Mouse (Mus musculus): ENCODE data around the gene Odf3b.

Odf3b gene

DNA sequence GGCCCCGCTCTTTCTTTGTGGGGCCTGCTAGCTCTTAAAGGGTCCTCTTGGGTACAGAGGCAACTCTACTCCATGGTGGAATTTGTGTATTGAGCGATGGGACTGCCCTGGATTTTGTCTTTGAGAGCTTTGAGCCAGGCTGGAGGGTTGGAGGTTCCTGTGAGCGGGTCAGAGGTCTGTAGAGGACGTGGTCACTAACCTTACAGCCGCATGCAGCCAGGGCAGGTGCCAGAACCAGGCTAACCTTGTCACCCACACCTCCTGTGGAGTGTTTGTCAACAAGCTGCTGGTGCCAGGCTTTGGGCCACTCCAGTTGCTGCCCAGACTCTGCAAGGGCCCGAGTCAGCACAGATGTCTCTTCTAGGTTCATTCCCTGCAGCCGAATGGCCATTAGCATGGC lies 3.0 kb downstream of the Odf3b start:
- no peak for DNase-seq (ENCODE audit: extremely low read depth, low read depth, low spot score)

- DNase-seq (ENCODE audit: extremely low read depth, low read depth, low spot score), result no peak
These were observed 4.1 kb downstream of the Odf3b start for GRCm38 (mm10) chr15:89374801-89375534.

DNA sequence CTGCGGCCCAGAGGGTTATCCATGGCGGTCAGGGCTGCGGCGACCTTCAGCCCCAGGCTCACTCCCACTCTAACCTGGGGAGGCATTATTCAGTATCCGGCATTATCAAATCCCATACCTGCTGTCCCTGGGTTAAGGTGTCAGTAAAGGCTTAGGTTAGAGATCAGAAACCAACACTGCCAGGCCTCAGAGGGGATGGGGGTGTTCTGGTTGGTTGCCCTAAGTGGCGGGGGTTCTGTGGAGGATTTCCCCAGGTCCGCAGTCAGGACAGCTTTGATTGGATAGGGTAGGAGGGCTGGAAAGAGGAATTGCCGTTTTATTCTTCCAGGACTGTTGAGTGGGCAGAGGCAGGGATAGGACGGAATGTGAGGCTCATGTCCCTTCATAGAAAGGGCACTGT lies 4.7 kb downstream of the Odf3b start:
- no peak for DNase-seq (ENCODE audit: extremely low read depth, low read depth, low spot score)

GRCm38 (mm10) chr15:89373762-89374248 lies 5.3 kb downstream of the Odf3b start, which contains the start of gene Sco2:
Gene Sco2 (minus strand): TSS chr15:89373846.
- no peak for DNase-seq (ENCODE audit: extremely low read depth, low read depth, low spot score)

DNA sequence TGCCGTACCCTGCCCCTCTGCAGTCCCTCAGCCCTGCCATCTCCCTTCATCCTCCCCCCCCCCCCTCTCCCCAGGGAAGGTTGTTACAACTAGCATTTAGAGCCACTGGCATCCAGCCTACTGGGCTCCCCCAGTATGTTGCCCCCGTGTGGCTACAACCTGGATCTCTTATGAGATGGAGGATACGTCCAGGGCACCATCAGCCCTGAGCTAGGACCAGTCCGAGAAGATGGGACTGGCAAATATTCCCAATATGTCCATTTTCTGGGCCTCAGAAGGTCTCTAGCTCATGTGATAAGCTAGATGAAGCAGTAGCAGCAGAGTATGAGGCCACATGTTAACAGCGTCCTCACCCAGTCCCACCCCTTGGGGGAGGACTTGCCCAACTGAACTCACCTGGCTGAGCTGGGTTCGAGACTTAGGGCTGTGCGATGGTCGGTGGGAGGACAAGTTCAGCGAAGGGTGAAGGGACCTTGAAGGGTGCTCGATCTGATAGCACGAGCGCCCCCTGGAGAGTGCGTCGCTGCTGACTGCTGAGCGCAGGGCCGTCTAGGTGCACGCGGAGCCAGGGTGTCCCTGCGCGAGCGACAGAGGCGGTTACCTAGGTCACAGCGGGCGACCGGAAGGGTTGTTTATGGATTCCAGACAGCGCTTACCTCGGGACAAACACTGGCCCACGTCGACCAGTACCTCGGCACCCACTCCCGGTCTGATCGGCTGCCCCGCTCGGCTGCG lies 5.9 kb downstream of the Odf3b start:
- no peak for DNase-seq (ENCODE audit: extremely low read depth, low read depth, low spot score)

DNA sequence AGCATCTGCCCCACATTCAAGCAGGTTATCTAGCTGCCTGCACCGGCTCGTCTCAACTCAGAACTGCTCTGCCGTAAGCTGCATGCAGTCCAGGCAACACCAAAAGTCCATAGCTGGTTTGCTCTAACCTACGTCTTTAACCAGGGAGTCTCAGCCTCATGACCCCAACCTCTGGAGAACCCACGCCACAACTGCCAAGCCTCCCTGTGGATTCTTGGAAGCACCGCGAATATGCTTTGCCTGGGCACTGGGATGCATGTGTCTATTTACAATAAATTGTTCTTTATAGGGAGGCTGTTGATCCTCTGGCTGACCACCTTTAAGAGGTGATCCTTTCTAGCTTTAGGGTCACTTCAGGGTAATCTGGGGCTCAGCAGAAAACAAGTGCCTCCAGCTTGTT lies 6.5 kb downstream of the Odf3b start:
- no peak for DNase-seq (ENCODE audit: extremely low read depth, low read depth, low spot score)

DNA sequence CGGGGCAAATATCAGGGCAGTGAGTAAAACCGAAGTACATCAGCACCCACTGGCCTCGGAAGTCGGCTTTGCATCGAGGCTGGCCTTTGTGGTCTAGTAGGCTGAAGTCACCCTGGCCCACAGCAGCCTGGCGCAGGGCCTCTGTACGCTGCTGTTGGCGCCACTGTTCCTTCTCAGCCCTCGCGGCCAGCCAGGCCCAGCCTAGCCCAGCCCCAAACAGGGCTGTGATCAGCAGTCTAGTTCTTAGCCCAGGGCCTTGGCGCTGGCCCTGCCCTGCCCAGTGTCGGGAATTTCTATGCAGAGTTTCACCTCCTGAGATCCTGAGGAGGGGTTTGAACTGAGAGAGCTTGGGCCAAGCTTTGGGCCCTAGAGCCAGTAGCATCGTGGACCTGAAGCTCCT lies 7.0 kb downstream of the Odf3b start:
- DNase-seq (ENCODE audit: extremely low read depth, low read depth, low spot score), result no peak

GRCm38 (mm10) chr15:89365141-89365551 lies 13.9 kb downstream of the Odf3b start:
- no peak for DNase-seq (ENCODE audit: extremely low read depth, low read depth, low spot score)

GRCm38 (mm10) chr15:89363051-89363450 lies 16.0 kb downstream of the Odf3b start:
- peak; percentile 95 for DNase-seq (ENCODE audit: extremely low read depth, low read depth, low spot score)

DNA sequence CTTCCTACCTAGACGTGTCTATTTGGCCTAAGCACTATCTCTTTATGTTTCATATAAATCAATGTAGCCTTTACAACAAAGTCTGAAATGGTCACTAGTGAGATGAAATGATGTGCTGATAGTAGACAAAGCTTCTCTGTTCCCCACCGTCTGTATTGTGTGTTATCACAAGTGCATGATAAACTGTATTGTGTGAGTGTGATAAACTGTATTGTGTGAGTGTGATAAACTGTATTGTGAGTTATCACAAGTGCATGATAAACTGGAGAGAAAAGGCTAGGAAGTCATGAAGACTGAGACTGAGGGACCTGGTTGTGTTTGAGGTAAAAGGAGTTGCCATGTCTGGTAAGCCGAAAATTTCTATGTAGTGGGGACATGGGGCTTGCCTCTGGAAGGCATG lies 20.3 kb downstream of the Odf3b start:
- no peak for DNase-seq (ENCODE audit: extremely low read depth, low read depth, low spot score)

DNA sequence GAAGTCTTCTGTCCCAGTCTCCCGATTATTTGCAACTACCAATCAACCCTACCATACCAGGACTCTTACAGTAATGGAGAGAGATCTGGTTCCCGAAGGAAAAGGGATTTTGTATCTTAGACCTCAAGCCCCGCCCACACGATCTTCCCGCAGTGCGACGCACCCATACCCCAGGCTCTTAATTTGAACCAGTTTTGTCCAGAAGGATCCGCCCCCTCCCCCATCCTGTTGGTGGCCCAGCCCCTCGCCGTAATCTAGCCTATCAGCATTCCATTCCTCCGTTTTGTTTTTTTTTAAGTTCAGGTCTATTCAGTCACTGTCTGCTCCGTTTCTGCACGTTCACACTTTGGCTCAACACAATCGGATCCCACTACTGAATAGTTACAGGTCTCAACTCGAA lies 22.7 kb downstream of the Odf3b start:
- no peak for DNase-seq (ENCODE audit: extremely low read depth, low read depth, low spot score)

DNA sequence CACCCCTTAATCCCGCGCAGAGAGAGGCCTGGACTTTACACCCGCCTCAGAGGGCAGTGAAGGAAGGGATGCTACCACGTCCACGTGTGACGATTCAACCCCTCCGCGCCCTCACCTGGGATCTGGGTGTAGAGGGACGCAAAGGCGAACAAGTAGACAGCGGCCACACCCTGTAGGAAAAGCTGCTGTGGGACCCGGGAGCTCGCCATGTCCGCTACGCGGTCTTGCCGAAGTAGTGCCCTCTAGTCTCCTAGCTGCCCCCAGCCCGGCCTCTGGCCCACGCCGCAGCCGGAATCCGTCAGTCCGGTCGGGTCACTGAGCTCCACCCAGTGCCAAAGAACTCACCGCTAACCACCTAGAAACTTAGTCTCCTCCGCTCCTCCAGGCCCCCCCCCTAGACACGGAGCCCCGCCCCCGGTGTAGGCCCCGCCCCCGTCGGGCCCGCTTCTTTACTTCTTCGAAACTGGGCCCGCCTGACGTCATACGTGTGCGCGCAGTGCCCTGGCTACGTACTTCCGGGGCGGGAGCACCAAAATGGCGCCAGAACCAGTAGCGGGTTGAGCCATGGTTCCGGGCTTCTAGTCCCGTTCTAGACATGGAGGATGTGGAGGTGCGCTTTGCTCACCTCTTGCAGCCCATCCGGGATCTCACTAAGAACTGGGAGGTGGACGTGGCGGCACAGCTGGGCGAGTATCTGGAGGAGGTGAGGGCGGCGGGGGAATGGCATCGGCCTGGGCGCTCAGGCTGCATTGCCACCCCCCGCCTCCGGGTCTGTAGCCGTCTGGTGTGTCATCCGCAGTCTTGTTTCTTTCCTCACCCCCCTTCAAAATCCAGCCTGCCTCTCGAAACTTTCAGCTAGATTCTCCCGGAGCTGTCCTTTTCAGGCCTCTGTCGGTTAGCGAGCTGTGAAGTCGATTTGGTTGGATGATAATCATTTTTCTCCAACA lies 23.6 kb downstream of the Odf3b start, which contains the start of the genes Lmf2 and Ncaph2:
Lmf2 (minus strand) TSS at position 419 of the 947 bp plus-strand sequence.
Ncaph2 (plus strand) TSS at position 479 of the 947 bp plus-strand sequence.
- no peak for DNase-seq (ENCODE audit: extremely low read depth, low read depth, low spot score)

- DNase-seq (ENCODE audit: extremely low read depth, low read depth, low spot score), result no peak
These were observed 24.6 kb downstream of the Odf3b start for GRCm38 (mm10) chr15:89354455-89354854.

DNA sequence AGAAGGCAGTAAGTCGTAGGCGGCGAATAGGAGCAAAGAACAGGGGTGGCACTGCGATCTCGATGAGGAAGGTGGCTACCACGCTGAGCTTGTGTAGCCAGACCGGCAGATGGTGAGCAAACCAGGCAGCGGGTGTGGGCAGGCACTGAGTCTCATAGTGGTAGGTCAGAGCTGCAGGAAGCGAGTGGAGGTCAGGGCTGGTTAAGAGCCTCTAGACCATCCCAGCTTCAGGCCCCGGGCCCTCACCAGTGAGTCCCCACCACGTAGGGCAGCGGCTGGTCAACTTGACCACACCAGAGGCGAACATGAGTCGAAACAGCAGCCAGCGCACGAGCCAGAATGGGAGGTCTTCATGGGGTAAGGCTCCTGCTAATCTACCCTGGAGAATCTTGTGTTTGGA lies 25.2 kb downstream of the Odf3b start:
- no peak for DNase-seq (ENCODE audit: extremely low read depth, low read depth, low spot score)

GRCm38 (mm10) chr15:89352795-89353194 lies 26.3 kb downstream of the Odf3b start:
- DNase-seq (ENCODE audit: extremely low read depth, low read depth, low spot score), result no peak

DNA sequence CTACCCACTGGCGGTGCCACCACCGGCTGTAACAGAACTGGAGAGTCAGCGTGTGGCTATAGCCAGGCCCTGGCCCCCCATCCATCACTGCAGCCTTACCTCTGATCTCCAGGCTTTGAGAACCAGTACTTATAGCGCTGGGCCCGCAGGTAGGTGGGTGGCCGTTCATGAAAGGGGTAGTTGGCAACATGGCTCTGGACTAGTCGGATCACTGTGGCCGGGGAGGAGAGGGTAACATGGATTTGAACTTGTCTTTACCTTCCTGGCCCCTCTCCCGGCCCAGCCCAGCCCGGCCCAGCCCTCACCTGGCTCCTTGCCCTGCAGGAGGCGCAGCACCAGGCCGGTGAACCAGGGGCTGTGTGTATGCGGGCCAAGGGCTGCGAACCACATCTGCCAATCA lies 27.0 kb downstream of the Odf3b start:
- DNase-seq (ENCODE audit: extremely low read depth, low read depth, low spot score), result no peak

DNA sequence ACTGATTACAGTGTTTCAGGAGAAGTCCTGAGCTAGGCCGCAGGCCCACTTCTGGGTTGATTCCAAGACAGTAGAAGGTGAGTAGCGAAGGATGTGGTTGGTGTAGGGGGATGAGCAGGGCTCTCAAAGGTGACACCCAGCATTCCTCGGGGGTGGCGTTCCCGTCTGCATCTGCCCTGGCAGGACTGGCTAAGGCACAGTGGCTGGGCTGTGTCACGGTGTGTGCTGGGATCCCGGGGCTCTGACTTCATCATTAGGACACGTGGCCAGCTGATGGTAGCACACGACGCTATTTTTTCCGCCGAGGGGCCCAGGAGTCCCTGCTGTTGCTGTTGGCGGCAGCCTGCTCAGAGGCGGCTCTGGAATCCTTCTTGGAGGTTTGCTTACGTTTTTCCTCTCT lies 27.8 kb downstream of the Odf3b start:
- no peak for DNase-seq (ENCODE audit: extremely low read depth, low read depth, low spot score)

- no peak for DNase-seq (ENCODE audit: extremely low read depth, low read depth, low spot score)
These were observed 28.6 kb downstream of the Odf3b start for GRCm38 (mm10) chr15:89350447-89350846.

DNA sequence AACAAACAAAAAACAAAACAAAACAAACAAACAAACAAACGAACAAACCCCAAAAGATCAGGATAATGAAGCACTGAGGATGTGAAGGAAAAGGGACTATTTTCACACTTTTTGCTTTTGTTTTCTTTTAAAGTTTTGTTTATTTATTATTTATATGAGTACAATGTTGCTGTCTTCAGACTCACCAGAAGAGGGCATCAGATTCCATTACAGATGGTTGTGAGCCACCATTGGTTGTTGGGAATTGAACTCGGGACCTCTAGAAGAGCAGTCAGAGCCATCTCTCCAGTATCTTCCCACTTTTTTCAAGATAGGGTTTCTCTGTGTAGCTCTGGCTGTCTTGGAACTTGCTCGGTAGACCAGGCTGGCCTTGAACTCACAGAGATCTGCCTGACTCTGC lies 35.8 kb downstream of the Odf3b start:
- DNase-seq (ENCODE audit: extremely low read depth, low read depth, low spot score), result no peak

DNA sequence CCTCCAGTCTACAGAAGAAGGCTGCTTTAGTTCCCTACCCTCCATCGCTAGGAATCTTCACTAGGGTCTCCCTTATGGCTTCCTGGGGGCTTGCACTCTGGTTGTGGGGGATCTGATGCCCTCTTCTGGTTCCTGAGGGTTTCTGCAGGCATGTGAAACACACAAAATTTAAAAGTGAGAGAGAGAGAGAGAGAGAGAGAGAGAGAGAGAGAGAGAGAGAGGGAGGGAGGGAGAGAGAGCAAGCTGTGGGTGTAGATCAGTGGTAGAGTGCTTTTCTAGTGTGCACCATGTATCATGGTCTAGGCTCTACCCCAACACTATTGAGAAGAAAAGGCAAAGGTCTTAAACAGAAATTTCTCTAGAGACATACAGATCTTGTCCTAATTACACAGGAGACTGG lies 37.4 kb downstream of the Odf3b start:
- no peak for DNase-seq (ENCODE audit: extremely low read depth, low read depth, low spot score)

DNA sequence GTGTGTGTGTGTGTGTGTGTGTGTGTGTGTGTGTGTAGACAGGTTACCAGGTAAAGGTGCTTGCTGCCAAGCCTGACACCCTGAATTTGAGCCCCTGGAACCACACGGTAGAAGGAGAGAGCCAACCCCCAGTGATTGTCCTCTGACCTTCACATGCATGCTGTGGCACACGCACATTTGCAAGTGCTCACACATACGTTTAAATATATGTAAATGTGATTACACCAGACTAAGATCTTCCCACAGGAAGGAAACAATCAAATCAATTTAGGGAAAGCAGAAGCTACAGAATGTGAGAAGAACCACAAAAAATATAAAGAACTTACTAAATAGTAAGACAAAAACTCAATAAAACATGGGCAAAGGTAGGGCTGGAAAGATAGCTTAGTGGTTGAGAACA lies 38.9 kb downstream of the Odf3b start:
- no peak for DNase-seq (ENCODE audit: extremely low read depth, low read depth, low spot score)
